Mouse (Mus musculus): ENCODE data around the gene Abcc9.
"Not testable (repeated sequence)": the region's sequence is repeated elsewhere in the genome, so short reads cannot be mapped to it uniquely, and the experiment has no call there.

The Abcc9 gene

GRCm38 (mm10) chr6:142701161-142701560 is 954 bp downstream of the Abcc9 start:
- DNase-seq: no peak

- DNase-seq: no peak
These were observed 1.4 kb downstream of the Abcc9 start for GRCm38 (mm10) chr6:142700753-142701152.

GRCm38 (mm10) chr6:142692085-142692484 is 10.0 kb downstream of the Abcc9 start:
- no peak for DNase-seq

- no peak for DNase-seq
These were observed 12.4 kb downstream of the Abcc9 start for GRCm38 (mm10) chr6:142689673-142690072.

GRCm38 (mm10) chr6:142682985-142683691 is 19.0 kb downstream of the Abcc9 start:
- DNase-seq: no peak

- DNase-seq: no peak
These were observed 32.1 kb downstream of the Abcc9 start for GRCm38 (mm10) chr6:142670021-142670420.

- no peak for DNase-seq
These were observed 32.8 kb downstream of the Abcc9 start for GRCm38 (mm10) chr6:142669343-142669742.

GRCm38 (mm10) chr6:142668831-142669230 is 33.3 kb downstream of the Abcc9 start:
- no peak for DNase-seq

- no peak for DNase-seq
These were observed 33.7 kb downstream of the Abcc9 start for GRCm38 (mm10) chr6:142668419-142668766.

GRCm38 (mm10) chr6:142667701-142668418 is 34.3 kb downstream of the Abcc9 start:
- no peak for DNase-seq

GRCm38 (mm10) chr6:142662056-142662455 is 40.1 kb downstream of the Abcc9 start:
- DNase-seq: not testable (repeated sequence)

GRCm38 (mm10) chr6:142659038-142659437 is 43.1 kb downstream of the Abcc9 start:
- no peak for DNase-seq

GRCm38 (mm10) chr6:142654561-142654960 is 47.6 kb downstream of the Abcc9 start:
- DNase-seq: no peak

- DNase-seq: no peak
These were observed 49.9 kb downstream of the Abcc9 start for GRCm38 (mm10) chr6:142652175-142652574.

GRCm38 (mm10) chr6:142649331-142649730 is 52.8 kb downstream of the Abcc9 start:
- no peak for DNase-seq

- no peak for DNase-seq
These were observed 56.6 kb downstream of the Abcc9 start for GRCm38 (mm10) chr6:142645474-142645873.

GRCm38 (mm10) chr6:142639301-142639700 is 62.8 kb downstream of the Abcc9 start:
- DNase-seq: no peak

GRCm38 (mm10) chr6:142635654-142636053 is 66.5 kb downstream of the Abcc9 start:
- DNase-seq: no peak

GRCm38 (mm10) chr6:142635185-142635583 is 66.9 kb downstream of the Abcc9 start:
- DNase-seq: no peak

- no peak for DNase-seq
These were observed 67.5 kb downstream of the Abcc9 start for GRCm38 (mm10) chr6:142634530-142635184.

GRCm38 (mm10) chr6:142623351-142623750 is 78.8 kb downstream of the Abcc9 start:
- DNase-seq: no peak

- DNase-seq: no peak
These were observed 85.5 kb downstream of the Abcc9 start for GRCm38 (mm10) chr6:142616659-142617058.

- no peak for DNase-seq
These were observed 87.8 kb downstream of the Abcc9 start for GRCm38 (mm10) chr6:142614324-142614723.

- DNase-seq: no peak
These were observed 89.7 kb downstream of the Abcc9 start for GRCm38 (mm10) chr6:142612366-142612765.

All from right cerebral cortex, adult 18-20 months (tissue).